Mouse (Mus musculus): Measurements from ENCODE around the gene E2f6.

Gene E2f6

DNA sequence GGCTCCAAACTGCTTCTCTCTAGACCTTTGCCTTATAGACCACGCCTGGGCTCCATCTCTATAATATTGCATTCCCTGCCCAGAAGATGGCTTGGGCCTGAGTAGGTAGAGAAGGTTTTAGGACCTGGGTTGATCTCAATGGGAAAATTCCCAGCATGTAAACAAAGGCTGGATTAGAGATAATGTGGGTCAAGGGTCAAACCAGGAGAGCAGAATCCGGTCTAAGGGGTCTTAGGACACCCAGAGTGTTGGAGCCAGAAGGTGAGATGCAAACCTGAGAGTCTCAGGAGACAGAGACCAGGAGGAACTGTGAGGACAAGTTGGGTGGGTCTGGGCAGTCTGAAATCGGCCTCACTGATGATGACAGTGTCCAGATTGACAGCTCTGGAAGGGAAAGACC is 65.9 kb downstream of the E2f6 start:
- no peak for DNase-seq

- no peak for DNase-seq
These were observed 66.4 kb downstream of the E2f6 start for GRCm38 (mm10) chr12:16877141-16877540.

GRCm38 (mm10) chr12:16877679-16878078 is 66.9 kb downstream of the E2f6 start:
- no peak for DNase-seq

DNA sequence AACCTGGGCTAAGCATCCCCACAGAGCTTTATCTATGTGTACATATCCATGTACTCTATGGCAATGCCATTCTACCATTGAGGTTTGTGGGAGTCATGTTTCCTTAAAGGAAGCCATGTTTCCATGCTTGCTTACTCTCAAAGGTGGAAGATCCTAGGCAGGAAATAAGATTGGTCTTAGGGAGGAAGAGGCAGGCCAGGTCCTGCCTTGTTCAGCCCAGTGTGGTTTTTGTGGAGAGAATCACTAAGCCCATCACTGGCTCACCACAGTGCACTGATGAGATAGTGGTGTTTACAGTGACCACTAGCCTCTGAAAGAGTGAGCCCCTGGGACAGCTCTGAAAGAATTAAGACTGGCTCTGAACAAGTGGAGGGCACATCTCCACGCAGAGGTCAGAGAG is 68.6 kb downstream of the E2f6 start:
- no peak for DNase-seq

- no peak for DNase-seq
These were observed 69.3 kb downstream of the E2f6 start for GRCm38 (mm10) chr12:16880077-16880476.

- DNase-seq: no peak
These were observed 71.7 kb downstream of the E2f6 start for GRCm38 (mm10) chr12:16882442-16882841.

DNA sequence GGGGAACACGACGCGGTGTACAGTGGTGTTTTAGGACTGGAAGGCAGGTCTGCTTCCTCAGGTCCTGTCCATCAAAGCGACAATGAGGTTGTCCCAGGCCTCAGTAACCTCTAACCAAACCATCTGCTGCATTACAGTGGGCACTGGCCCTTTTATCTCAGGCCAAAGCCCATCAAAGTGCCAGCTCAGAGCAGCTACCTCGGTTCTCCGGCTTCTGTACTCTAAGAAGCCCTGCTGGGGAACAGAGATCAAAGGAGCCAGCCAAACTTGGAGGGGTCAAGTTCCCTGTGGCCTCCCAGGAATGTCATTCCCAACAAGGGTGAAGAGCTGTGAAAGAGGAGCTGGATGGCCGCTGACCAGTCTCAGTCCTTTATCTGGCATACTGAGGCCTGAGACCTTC is 72.3 kb downstream of the E2f6 start:
- DNase-seq: no peak

- no peak for DNase-seq
These were observed 73.8 kb downstream of the E2f6 start for GRCm38 (mm10) chr12:16884534-16884933.

DNA sequence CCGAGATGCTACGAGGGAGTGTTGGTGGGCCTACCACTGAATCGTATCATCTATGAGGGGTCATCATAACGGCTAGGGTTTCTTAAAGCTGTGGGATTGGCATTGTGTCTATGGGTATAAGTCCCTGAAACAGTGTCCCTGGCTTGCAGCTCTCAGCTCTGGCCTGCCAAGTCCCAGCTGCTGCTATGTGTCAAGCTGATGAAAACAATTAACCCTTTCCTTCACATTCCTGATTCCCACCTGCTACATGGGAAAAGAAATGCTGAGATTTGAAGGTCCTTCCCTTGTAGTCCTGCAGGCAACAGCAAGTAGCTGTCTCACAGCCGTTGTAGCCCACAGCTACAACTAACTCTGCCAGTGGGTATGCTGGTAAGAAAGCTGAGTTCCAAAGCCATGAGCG is 75.6 kb downstream of the E2f6 start:
- no peak for DNase-seq
